5 mouse cellular contexts compared by ENCODE assay signal in the genomic region with DNA sequence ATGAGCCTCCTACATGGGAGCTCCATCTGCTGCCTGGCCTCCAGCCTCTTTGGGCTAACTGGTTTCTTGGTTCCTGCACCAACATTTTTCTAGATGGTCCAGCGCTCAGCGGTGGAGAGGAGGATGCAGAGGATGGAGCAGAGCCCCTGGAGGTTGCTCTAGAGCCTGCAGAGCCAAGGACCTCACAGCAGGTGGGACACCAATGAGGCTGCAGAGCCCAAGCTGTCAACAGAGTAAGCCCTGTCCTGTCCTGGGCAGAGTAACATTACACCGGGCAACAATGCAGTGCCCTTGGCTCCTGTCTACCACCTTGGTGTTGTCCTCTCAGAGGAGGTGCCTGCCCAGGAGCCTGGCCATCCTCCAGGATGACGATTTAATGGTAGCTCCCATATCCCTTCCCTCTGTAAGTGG.
"Had no signal": no experiment of that assay in that cellular context is flagged by ENCODE, and none has a peak within 500 bp of the region (broad histone marks: within the 10 kb centered on the region; RNA-seq: fewer than 3 reads in every experiment).

No protein-coding gene starts in this region.

- DNase-seq: kidney, postnatal 25 days; layer of hippocampus, postnatal 36 days; lung, postnatal 14 days; right cerebral cortex, adult 18-20 months; right cerebral cortex, postnatal 25 days had no signal
